Mouse (Mus musculus) cerebellum, adult 2 months (tissue): ENCODE measurements around the gene Smc5.

ENCODE experiments used
- CTCF ChIP-seq: fragments of 200-500 bp; IDR thresholded peaks from 2 replicates; pipeline ENCODE4 v1.5.1; 2011; ENCODE audit warnings: low read depth, mild to moderate bottlenecking, control low read depth, low read length, moderate library complexity, borderline replicate concordance; ENCODE audit not compliant: insufficient read depth
- POLR2A ChIP-seq: fragments of 200-500 bp; IDR thresholded peaks from 2 replicates; pipeline ENCODE4 v1.6.1; 2011; ENCODE audit warnings: low read length, control low read depth, borderline replicate concordance; ENCODE audit not compliant: insufficient read depth

DNA sequence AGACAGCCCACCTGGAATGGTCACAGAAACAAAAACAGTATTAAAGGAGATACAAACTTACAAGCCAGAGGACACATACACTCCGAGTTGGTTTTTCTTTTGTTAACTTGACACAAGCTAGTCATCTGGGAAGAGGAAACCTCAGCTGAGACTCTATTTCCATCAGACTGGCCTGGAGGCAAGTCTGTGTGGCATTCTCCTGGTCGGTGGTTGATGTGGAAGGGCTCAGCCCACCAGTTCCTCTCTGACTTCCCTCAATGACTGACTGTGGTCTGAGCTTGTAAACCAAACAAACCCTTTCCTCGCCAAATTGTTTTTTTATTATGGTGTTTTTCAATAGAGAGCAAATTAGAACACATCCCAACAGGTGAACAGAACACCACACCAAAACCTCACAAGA is 80.6 kb downstream of the Smc5 start:
- no peak for TF ChIP-seq CTCF
- no peak for TF ChIP-seq POLR2A
